In genomic region chr5:88366886-88367285, GRCm38 (mm10) we compare ENCODE assay signal across 28 mouse cellular contexts. TPM values are rescaled to one million over a fixed set of nuclear protein-coding genes. Genes with fewer than 3 reads are reported as not detected.
DNase-seq lines count a peak whose midpoint lies in the region; ATAC-seq and TF ChIP-seq lines count a peak whose summit lies in the region.
"Had no signal": no experiment of that assay in that cellular context is flagged by ENCODE, and none has a peak within 500 bp of the region (broad histone marks: within the 10 kb centered on the region; RNA-seq: fewer than 3 reads in every experiment).

No protein-coding gene starts in this region.

- H3K27me3 ChIP-seq in liver, adult 2 months (ENCODE audit: control insufficient read depth, insufficient read depth, low read length), result no peaks in the 10 kb centered on the region
- no peaks in the 10 kb centered on the region for H3K27me3 ChIP-seq in liver, embryonic 12.5 days (replicated peaks)
- H3K27me3 ChIP-seq in intestine, embryonic 16.5 days (replicated peaks; ENCODE audit: control insufficient read depth, insufficient read depth, low read length), result no peaks in the 10 kb centered on the region
- H3K27me3 ChIP-seq in midbrain, embryonic 14.5 days (ENCODE audit: control insufficient read depth, insufficient read depth, low read length), result no peaks in the 10 kb centered on the region
- H3K27me3 ChIP-seq: embryonic facial prominence, embryonic 13.5 days; embryonic facial prominence, embryonic 15.5 days; forebrain, embryonic 12.5 days had no signal

- no peak overlapping the region for H3K4me2 ChIP-seq in liver, embryonic 12.5 days
- H3K4me2 ChIP-seq in intestine, embryonic 16.5 days (ENCODE audit: low read depth, low read length), result no peak overlapping the region
- no peak overlapping the region for H3K4me2 ChIP-seq in midbrain, embryonic 14.5 days (ENCODE audit: low read length)
- H3K4me2 ChIP-seq: embryonic facial prominence, embryonic 13.5 days; embryonic facial prominence, embryonic 15.5 days; forebrain, embryonic 12.5 days had no signal

- no peak for TF ChIP-seq POLR2A in liver, adult 2 months (IDR thresholded peaks at IDR 0.05; ENCODE audit: extremely low read depth, insufficient read depth, low read length)

- no peak overlapping the region for H3K27ac ChIP-seq in liver, adult 2 months (replicated peaks; ENCODE audit: insufficient read depth, low read depth, low read length)
- H3K27ac ChIP-seq in liver, embryonic 12.5 days, result no peak overlapping the region
- H3K27ac ChIP-seq in intestine, embryonic 16.5 days (ENCODE audit: low read length), result no peak overlapping the region
- no peak overlapping the region for H3K27ac ChIP-seq in layer of hippocampus, adult 2 months
- no peak overlapping the region for H3K27ac ChIP-seq in midbrain, embryonic 14.5 days (replicated peaks; ENCODE audit: low read depth, low read length)
- H3K27ac ChIP-seq: embryonic facial prominence, embryonic 13.5 days; embryonic facial prominence, embryonic 15.5 days; forebrain, embryonic 10.5 days; forebrain, embryonic 12.5 days had no signal

- no peak overlapping the region for H3K4me3 ChIP-seq in liver, adult 2 months (ENCODE audit: insufficient read depth, low read depth, low read length)
- no peak overlapping the region for H3K4me3 ChIP-seq in liver, embryonic 12.5 days
- no peak overlapping the region for H3K4me3 ChIP-seq in intestine, embryonic 16.5 days (ENCODE audit: low read length)
- no peak overlapping the region for H3K4me3 ChIP-seq in layer of hippocampus, adult 2 months
- H3K4me3 ChIP-seq in midbrain, embryonic 14.5 days (replicated peaks; ENCODE audit: low read depth, low read length), result no peak overlapping the region
- H3K4me3 ChIP-seq: embryonic facial prominence, embryonic 13.5 days; embryonic facial prominence, embryonic 15.5 days; erythroblast, embryonic 14.5 days; forebrain, embryonic 10.5 days; forebrain, embryonic 12.5 days had no signal

- peaks cover 2% of the 10 kb centered on the region; the same call in 1 of the 2 replicates for H3K4me1 ChIP-seq in liver, adult 2 months (ENCODE audit: control insufficient read depth, insufficient read depth, low read length)
- no peaks in the 10 kb centered on the region for H3K4me1 ChIP-seq in liver, embryonic 12.5 days
- no peaks in the 10 kb centered on the region for H3K4me1 ChIP-seq in intestine, embryonic 16.5 days (ENCODE audit: control insufficient read depth, insufficient read depth, low read length)
- no peaks in the 10 kb centered on the region for H3K4me1 ChIP-seq in midbrain, embryonic 14.5 days (ENCODE audit: control insufficient read depth, insufficient read depth, low read length)
- H3K4me1 ChIP-seq: embryonic facial prominence, embryonic 13.5 days; embryonic facial prominence, embryonic 15.5 days; forebrain, embryonic 10.5 days; forebrain, embryonic 12.5 days had no signal

- no peaks in the 10 kb centered on the region for H3K9me3 ChIP-seq in liver, embryonic 12.5 days (replicated peaks)
- no peaks in the 10 kb centered on the region for H3K9me3 ChIP-seq in intestine, embryonic 16.5 days (ENCODE audit: control insufficient read depth, low read length)
- no peaks in the 10 kb centered on the region for H3K9me3 ChIP-seq in midbrain, embryonic 14.5 days (ENCODE audit: control insufficient read depth, low read length)
- H3K9me3 ChIP-seq: embryonic facial prominence, embryonic 13.5 days; embryonic facial prominence, embryonic 15.5 days; forebrain, embryonic 10.5 days; forebrain, embryonic 12.5 days; G1E had no signal

- no peak overlapping the region for H3K9ac ChIP-seq in liver, adult 2 months (ENCODE audit: low read depth, low read length)
- no peak overlapping the region for H3K9ac ChIP-seq in liver, embryonic 12.5 days
- H3K9ac ChIP-seq in intestine, embryonic 16.5 days (ENCODE audit: low read depth, low read length), result no peak overlapping the region
- no peak overlapping the region for H3K9ac ChIP-seq in midbrain, embryonic 14.5 days (replicated peaks; ENCODE audit: low read length)
- H3K9ac ChIP-seq: embryonic facial prominence, embryonic 13.5 days; embryonic facial prominence, embryonic 15.5 days; forebrain, embryonic 12.5 days had no signal

- DNase-seq in liver, adult 2 months (ENCODE audit: extremely low read depth, low read depth, low spot score), result peak; percentile 76
- DNase-seq in Muller cell, postnatal 12 days (ENCODE audit: inconsistent ontology term), result peak; percentile 6
- no peak for DNase-seq in adipocyte (ENCODE audit: low spot score)
- no peak for DNase-seq in layer of hippocampus, adult 2 months (ENCODE audit: low spot score in 2 of 2)
- DNase-seq in midbrain, embryonic 14.5 days, result no peak
- DNase-seq: adrenal gland, adult 8-10 months; adrenal gland, postnatal 14 days; adrenal gland, postnatal 36 days; cerebellum, adult 18-20 months; cerebellum, adult 8-10 months; cerebellum, adult 9-11 months; cerebellum, postnatal 14 days; cerebellum, postnatal 36 days; embryo, embryonic 11 days had no signal

- no peaks in the 10 kb centered on the region for H3K36me3 ChIP-seq in liver, adult 2 months (ENCODE audit: control insufficient read depth, insufficient read depth, low read length)
- no peaks in the 10 kb centered on the region for H3K36me3 ChIP-seq in liver, embryonic 12.5 days
- H3K36me3 ChIP-seq in intestine, embryonic 16.5 days (ENCODE audit: control insufficient read depth, insufficient read depth, low read length), result no peaks in the 10 kb centered on the region
- no peaks in the 10 kb centered on the region for H3K36me3 ChIP-seq in midbrain, embryonic 14.5 days (ENCODE audit: control insufficient read depth, insufficient read depth, low read length)
- H3K36me3 ChIP-seq: embryonic facial prominence, embryonic 13.5 days; embryonic facial prominence, embryonic 15.5 days; forebrain, embryonic 10.5 days; forebrain, embryonic 12.5 days; G1E had no signal

- no peaks in the 10 kb centered on the region for H3K79me2 ChIP-seq in liver, adult 2 months (ENCODE audit: control insufficient read depth, insufficient read depth, low read length)

- TF ChIP-seq CTCF in liver, adult 2 months (IDR thresholded peaks at IDR 0.05; ENCODE audit: low read depth, low read length), result no peak
- TF ChIP-seq CTCF in layer of hippocampus, adult 2 months (conservative IDR thresholded peaks at IDR 0.05), result no peak

- no peak for ATAC-seq in liver, embryonic 12.5 days
- 0 out of 2 replicates have a peak, but pooled peaks have one; percentile 41 for ATAC-seq in intestine, embryonic 16.5 days
- no peak for ATAC-seq in midbrain, embryonic 14.5 days (ENCODE audit: low FRiP score, low TSS enrichment)
- ATAC-seq: forebrain, embryonic 14.5 days; forebrain, embryonic 16.5 days had no signal

- 16% methylated on average over 1 of the region's 1 CpGs for WGBS in liver, adult 2 months
- 64% methylated on average over 1 of the region's 1 CpGs for WGBS in liver, embryonic 12.5 days (ENCODE audit: insufficient replicate concordance)
- 53% methylated on average over 1 of the region's 1 CpGs for WGBS in intestine, embryonic 16.5 days
- WGBS in midbrain, embryonic 14.5 days, result 78% methylated on average over 1 of the region's 1 CpGs

RNA-seq across cellular contexts. Expression of gene Amtn, which starts 9.0 kb away (rescaled TPM):
- total RNA-seq in liver, adult 2 months (2014; rRNA removed), result not detected in 2 replicates
- not detected in 2 replicates for polyA plus RNA-seq in liver, adult 2 months (2012; rRNA removed)
- polyA plus RNA-seq in liver, embryonic 12.5 days (2016; fragmentation: Nextera tagmentation; extraction: Ambion mirVana), result not detected in 2 replicates
- polyA plus RNA-seq in intestine, embryonic 16.5 days (2015; fragmentation: Nextera tagmentation; extraction: Ambion mirVana), result not detected in 2 replicates
- not detected for total RNA-seq in layer of hippocampus, adult 2 months (2021)
- not detected in 2 replicates for polyA plus RNA-seq in midbrain, embryonic 14.5 days (2014; fragmentation: Nextera tagmentation; extraction: Ambion mirVana)
- total RNA-seq: adrenal gland, adult 18-20 months; adrenal gland, adult 8-10 months; adrenal gland, postnatal 14 days; adrenal gland, postnatal 36 days; common myeloid progenitor, adult 5-6 weeks; G1E had no signal
- polyA plus RNA-seq: C2C12; embryonic facial prominence, embryonic 11.5 days; embryonic facial prominence, embryonic 13.5 days; embryonic facial prominence, embryonic 15.5 days; erythroblast, embryonic 14.5 days; forebrain, embryonic 10.5 days; forebrain, embryonic 12.5 days; forebrain, embryonic 14.5 days; forebrain, embryonic 16.5 days; G1E had no signal

RNA-seq across cellular contexts. Expression of gene Prol1, which starts 49.8 kb away (rescaled TPM):
- total RNA-seq in liver, adult 2 months (2014; rRNA removed), result not detected in 2 replicates
- not detected in 2 replicates for polyA plus RNA-seq in liver, adult 2 months (2012; rRNA removed)
- polyA plus RNA-seq in liver, embryonic 12.5 days (2016; fragmentation: Nextera tagmentation; extraction: Ambion mirVana), result not detected in 2 replicates
- polyA plus RNA-seq in intestine, embryonic 16.5 days (2015; fragmentation: Nextera tagmentation; extraction: Ambion mirVana), result not detected in 2 replicates
- total RNA-seq in layer of hippocampus, adult 2 months (2021), result not detected
- not detected in 2 replicates for polyA plus RNA-seq in midbrain, embryonic 14.5 days (2014; fragmentation: Nextera tagmentation; extraction: Ambion mirVana)
- total RNA-seq: adrenal gland, adult 18-20 months; adrenal gland, adult 8-10 months; adrenal gland, postnatal 14 days; adrenal gland, postnatal 36 days; common myeloid progenitor, adult 5-6 weeks; G1E had no signal
- polyA plus RNA-seq: C2C12; embryonic facial prominence, embryonic 11.5 days; embryonic facial prominence, embryonic 13.5 days; embryonic facial prominence, embryonic 15.5 days; erythroblast, embryonic 14.5 days; forebrain, embryonic 10.5 days; forebrain, embryonic 12.5 days; forebrain, embryonic 14.5 days; forebrain, embryonic 16.5 days; G1E had no signal

Comparison
In these comparisons a context has a peak if more than half of its experiments do, and no peak if none do; other contexts are left out.
1. DNase-seq: peak in liver, adult 2 months (single experiment) and Muller cell, postnatal 12 days (single experiment); none in adipocyte (single experiment), layer of hippocampus, adult 2 months (0 of 2) and midbrain, embryonic 14.5 days (single experiment).